Mouse (Mus musculus): Measurements from ENCODE around the gene Gm36210. TPM values are rescaled to one million over a fixed set of nuclear protein-coding genes. Genes with fewer than 3 reads are reported as not detected.
A peak's percentile ranks its signal among the peaks of the same experiment; 100 is the strongest.

The Gm36210 gene
- total and polyA plus RNA-seq, 2 experiments from 2014 or later, result 0.08 to 0.88 TPM

- no peaks in the 10 kb centered on the region for H3K9me3 ChIP-seq (replicated peaks; ENCODE audit: control insufficient read depth, low read length)
- no peak overlapping the region for H3K4me3 ChIP-seq (ENCODE audit: low read depth, low read length)
- H3K36me3 ChIP-seq (replicated peaks; ENCODE audit: control insufficient read depth, insufficient read depth, low read length), result no peaks in the 10 kb centered on the region
- peaks cover 12% of the 10 kb centered on the region; the same call in 1 of the 2 replicates for H3K4me1 ChIP-seq (ENCODE audit: control insufficient read depth, insufficient read depth)
- TF ChIP-seq EP300 (IDR thresholded peaks at IDR 0.05; ENCODE audit: low read depth) (no peak), CTCF (IDR thresholded peaks at IDR 0.05; ENCODE audit: low read depth) (peak; percentile 26)
- no peak for ATAC-seq (ENCODE audit: insufficient read depth, low read depth)
- H3K9ac ChIP-seq (replicated peaks; ENCODE audit: low read depth, low read length), result peak overlapping the region; percentile 57; the same call in 1 of the 2 replicates
- no peak overlapping the region for H3K27ac ChIP-seq (ENCODE audit: low read depth)
- H3K4me2 ChIP-seq (ENCODE audit: low read depth, low read length), result peak overlapping the region; percentile 69
- no peak for DNase-seq (ENCODE audit: low spot score)
- no peaks in the 10 kb centered on the region for H3K27me3 ChIP-seq (ENCODE audit: control insufficient read depth, insufficient read depth, low read length)
Observed at GRCm38 (mm10) chr7:4878186-4878585, 28.1 kb downstream of the Gm36210 start.

GRCm38 (mm10) chr7:4877226-4877625, 29.1 kb downstream of the Gm36210 start:
- ATAC-seq (ENCODE audit: insufficient read depth, low read depth) (peak; percentile 21; the same call in 1 of the 2 replicates), DNase-seq (ENCODE audit: low spot score) (no peak)
- peak overlapping the region; percentile 69 for H3K4me2 ChIP-seq (ENCODE audit: low read depth, low read length)
- peaks cover 12% of the 10 kb centered on the region; the same call in 1 of the 2 replicates for H3K4me1 ChIP-seq (ENCODE audit: control insufficient read depth, insufficient read depth)
- WGBS, result 8% methylated on average over 11 of the region's 11 CpGs
- peak overlapping the region; percentile 67 for H3K27ac ChIP-seq (ENCODE audit: low read depth)
- H3K27me3 ChIP-seq (ENCODE audit: control insufficient read depth, insufficient read depth, low read length), result no peaks in the 10 kb centered on the region
- H3K36me3 ChIP-seq (replicated peaks; ENCODE audit: control insufficient read depth, insufficient read depth, low read length), result no peaks in the 10 kb centered on the region
- no peaks in the 10 kb centered on the region for H3K9me3 ChIP-seq (replicated peaks; ENCODE audit: control insufficient read depth, low read length)
- peak overlapping the region; percentile 57 for H3K9ac ChIP-seq (replicated peaks; ENCODE audit: low read depth, low read length)
- H3K4me3 ChIP-seq (ENCODE audit: low read depth, low read length), result peak overlapping the region; percentile 54
- TF ChIP-seq CTCF (IDR thresholded peaks at IDR 0.05; ENCODE audit: low read depth) (no peak), EP300 (IDR thresholded peaks at IDR 0.05; ENCODE audit: low read depth) (peak; percentile 28)

- H3K36me3 ChIP-seq (replicated peaks; ENCODE audit: control insufficient read depth, insufficient read depth, low read length), result no peaks in the 10 kb centered on the region
- H3K27ac ChIP-seq (ENCODE audit: low read depth), result peak within 1 kb of the TSS; percentile 71
- DNase-seq (ENCODE audit: low spot score) (peak; percentile 98), ATAC-seq (ENCODE audit: insufficient read depth, low read depth) (peak; percentile 100)
- H3K27me3 ChIP-seq (ENCODE audit: control insufficient read depth, insufficient read depth, low read length), result no peaks in the 10 kb centered on the region
- peak within 1 kb of the TSS; percentile 57 for H3K9ac ChIP-seq (replicated peaks; ENCODE audit: low read depth, low read length)
- peak within 1 kb of the TSS; percentile 54 for H3K4me3 ChIP-seq (ENCODE audit: low read depth, low read length)
- no peaks in the 10 kb centered on the region for H3K9me3 ChIP-seq (replicated peaks; ENCODE audit: control insufficient read depth, low read length)
- peaks cover 12% of the 10 kb centered on the region; the same call in 1 of the 2 replicates for H3K4me1 ChIP-seq (ENCODE audit: control insufficient read depth, insufficient read depth)
- peak within 1 kb of the TSS; percentile 69 for H3K4me2 ChIP-seq (ENCODE audit: low read depth, low read length)
- WGBS, result under 1% methylated on average over 22 of the region's 22 CpGs
- peak; percentile 88 for TF ChIP-seq EP300 (IDR thresholded peaks at IDR 0.05; ENCODE audit: low read depth)
- TF ChIP-seq CTCF (IDR thresholded peaks at IDR 0.05; ENCODE audit: low read depth), result no peak
Observed at GRCm38 (mm10) chr7:4876753-4877221, 29.5 kb downstream of the Gm36210 start, which contains the start of gene Isoc2a. Gene Isoc2a (plus strand): TSS chr7:4877153.

- DNase-seq (ENCODE audit: low spot score) (no peak), ATAC-seq (ENCODE audit: insufficient read depth, low read depth) (no peak)
- H3K36me3 ChIP-seq (replicated peaks; ENCODE audit: control insufficient read depth, insufficient read depth, low read length), result no peaks in the 10 kb centered on the region
- no peaks in the 10 kb centered on the region for H3K9me3 ChIP-seq (replicated peaks; ENCODE audit: control insufficient read depth, low read length)
- 48% methylated on average over 6 of the region's 6 CpGs for WGBS
- no peak for TF ChIP-seq EP300 (IDR thresholded peaks at IDR 0.05; ENCODE audit: low read depth)
- no peak within 1 kb of the TSS for H3K4me2 ChIP-seq (ENCODE audit: low read depth, low read length)
- H3K27me3 ChIP-seq (ENCODE audit: control insufficient read depth, insufficient read depth, low read length), result no peaks in the 10 kb centered on the region
- peaks cover 16% of the 10 kb centered on the region for H3K4me1 ChIP-seq (ENCODE audit: control insufficient read depth, insufficient read depth)
- H3K9ac ChIP-seq (replicated peaks; ENCODE audit: low read depth, low read length), result no peak within 1 kb of the TSS
- H3K27ac ChIP-seq (ENCODE audit: low read depth), result no peak within 1 kb of the TSS
- no peak within 1 kb of the TSS for H3K4me3 ChIP-seq (ENCODE audit: low read depth, low read length)
Observed at GRCm38 (mm10) chr7:4870133-4870532, 36.2 kb downstream of the Gm36210 start, which contains the start of gene Isoc2b. Gene Isoc2b (minus strand): TSS chr7:4870258.

GRCm38 (mm10) chr7:4866631-4867180, 39.6 kb downstream of the Gm36210 start:
- peak overlapping the region; percentile 86 for H3K27ac ChIP-seq (ENCODE audit: low read depth)
- H3K9me3 ChIP-seq (replicated peaks; ENCODE audit: control insufficient read depth, low read length), result no peaks in the 10 kb centered on the region
- H3K4me3 ChIP-seq (ENCODE audit: low read depth, low read length), result peak overlapping the region; percentile 58
- 46% methylated on average over 10 of the region's 10 CpGs for WGBS
- ATAC-seq (ENCODE audit: insufficient read depth, low read depth), result no peak
- peaks cover 20% of the 10 kb centered on the region for H3K4me1 ChIP-seq (ENCODE audit: control insufficient read depth, insufficient read depth)
- peak overlapping the region; percentile 63 for H3K9ac ChIP-seq (replicated peaks; ENCODE audit: low read depth, low read length)
- no peak for TF ChIP-seq EP300 (IDR thresholded peaks at IDR 0.05; ENCODE audit: low read depth)
- TF ChIP-seq CTCF (IDR thresholded peaks at IDR 0.05; ENCODE audit: low read depth), result no peak
- H3K36me3 ChIP-seq (replicated peaks; ENCODE audit: control insufficient read depth, insufficient read depth, low read length), result no peaks in the 10 kb centered on the region
- no peaks in the 10 kb centered on the region for H3K27me3 ChIP-seq (ENCODE audit: control insufficient read depth, insufficient read depth, low read length)
- peak overlapping the region; percentile 71 for H3K4me2 ChIP-seq (ENCODE audit: low read depth, low read length)
- peak; percentile 14 for DNase-seq (ENCODE audit: low spot score)
